ENCODE assay signal across 28 mouse cellular contexts in the genomic region with DNA sequence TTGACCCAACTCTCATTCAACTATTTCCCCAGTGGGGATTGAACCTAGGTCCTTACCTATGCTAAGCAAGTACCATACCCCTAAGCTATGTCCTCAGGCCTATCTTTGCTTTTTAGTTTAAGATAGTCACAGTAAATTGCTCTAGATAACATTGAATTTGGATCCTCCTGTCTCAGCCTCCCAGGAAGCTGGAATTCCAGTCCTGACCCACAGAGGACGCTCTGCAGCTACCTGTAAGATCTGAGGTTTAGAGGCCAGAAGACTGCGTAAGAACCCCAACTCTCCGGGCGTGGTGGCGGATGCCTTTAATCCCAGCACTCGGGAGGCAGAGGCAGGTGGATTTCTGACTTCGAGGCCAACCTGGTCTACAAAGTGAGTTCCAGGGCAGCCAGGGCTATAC. TPM values are rescaled to one million over a fixed set of nuclear protein-coding genes. Genes with fewer than 3 reads are reported as not detected.
DNase-seq lines count a peak whose midpoint lies in the region; ATAC-seq and TF ChIP-seq lines count a peak whose summit lies in the region.
"Had no signal": no experiment of that assay in that cellular context is flagged by ENCODE, and none has a peak within 500 bp of the region (broad histone marks: within the 10 kb centered on the region; RNA-seq: fewer than 3 reads in every experiment).

No protein-coding gene starts in this region.

- no peaks in the 10 kb centered on the region for H3K9me3 ChIP-seq in midbrain, embryonic 11.5 days (ENCODE audit: control insufficient read depth, low read length)
- no peaks in the 10 kb centered on the region for H3K9me3 ChIP-seq in midbrain, embryonic 13.5 days
- no peaks in the 10 kb centered on the region for H3K9me3 ChIP-seq in ES-Bruce4 (replicated peaks; ENCODE audit: control insufficient read depth, insufficient read depth, low read length, poor library complexity, severe bottlenecking)
- H3K9me3 ChIP-seq: forebrain, embryonic 13.5 days; hindbrain, embryonic 12.5 days; limb, embryonic 12.5 days; midbrain, embryonic 15.5 days; neural tube, embryonic 13.5 days had no signal

- no peak overlapping the region for H3K4me2 ChIP-seq in midbrain, embryonic 11.5 days
- no peak overlapping the region for H3K4me2 ChIP-seq in midbrain, embryonic 13.5 days (replicated peaks)
- H3K4me2 ChIP-seq: forebrain, embryonic 13.5 days; heart, embryonic 11.5 days; hindbrain, embryonic 12.5 days; limb, embryonic 12.5 days; liver, embryonic 11.5 days; midbrain, embryonic 15.5 days; neural tube, embryonic 13.5 days had no signal

- no peak overlapping the region for H3K27ac ChIP-seq in midbrain, embryonic 11.5 days (ENCODE audit: low read depth, low read length)
- H3K27ac ChIP-seq in midbrain, embryonic 13.5 days = no peak overlapping the region
- peak overlapping the region; percentile 93 for H3K27ac ChIP-seq in ES-Bruce4 (ENCODE audit: insufficient read depth, low read length)
- H3K27ac ChIP-seq: forebrain, embryonic 13.5 days; hindbrain, embryonic 12.5 days; hindbrain, postnatal 0 days; kidney, postnatal 0 days; left cerebral cortex, adult 2 months; limb, embryonic 12.5 days; macrophage; midbrain, embryonic 15.5 days; neural tube, embryonic 13.5 days had no signal

- 94% methylated on average over 7 of the region's 7 CpGs for WGBS in midbrain, embryonic 11.5 days
- 94% methylated on average over 7 of the region's 7 CpGs for WGBS in midbrain, embryonic 13.5 days

- TF ChIP-seq POLR2A in ES-Bruce4 (IDR thresholded peaks at IDR 0.05; ENCODE audit: insufficient read depth, low read length) = no peak

- H3K4me3 ChIP-seq in midbrain, embryonic 11.5 days (ENCODE audit: low read depth, low read length) = no peak overlapping the region
- H3K4me3 ChIP-seq in midbrain, embryonic 13.5 days (replicated peaks) = no peak overlapping the region
- no peak overlapping the region for H3K4me3 ChIP-seq in ES-Bruce4 (ENCODE audit: low read depth, low read length)
- H3K4me3 ChIP-seq: forebrain, embryonic 13.5 days; hindbrain, embryonic 12.5 days; left cerebral cortex, adult 2 months; limb, embryonic 12.5 days; midbrain, embryonic 15.5 days; neural tube, embryonic 13.5 days had no signal

- no peaks in the 10 kb centered on the region for H3K4me1 ChIP-seq in midbrain, embryonic 11.5 days (ENCODE audit: control insufficient read depth, insufficient read depth, low read length)
- no peaks in the 10 kb centered on the region for H3K4me1 ChIP-seq in midbrain, embryonic 13.5 days (replicated peaks)
- H3K4me1 ChIP-seq in ES-Bruce4 (ENCODE audit: control insufficient read depth, insufficient read depth, low read length) = peaks cover 3% of the 10 kb centered on the region
- H3K4me1 ChIP-seq: forebrain, embryonic 13.5 days; hindbrain, embryonic 12.5 days; midbrain, embryonic 15.5 days; neural tube, embryonic 13.5 days had no signal

- no peaks in the 10 kb centered on the region for H3K36me3 ChIP-seq in midbrain, embryonic 11.5 days (ENCODE audit: control insufficient read depth, insufficient read depth, low read length)
- H3K36me3 ChIP-seq in midbrain, embryonic 13.5 days = no peaks in the 10 kb centered on the region
- no peaks in the 10 kb centered on the region for H3K36me3 ChIP-seq in ES-Bruce4 (ENCODE audit: control insufficient read depth, insufficient read depth, low read length, poor library complexity, severe bottlenecking)
- H3K36me3 ChIP-seq: hindbrain, embryonic 12.5 days; limb, embryonic 12.5 days; midbrain, embryonic 15.5 days; neural tube, embryonic 13.5 days had no signal

- no peak for ATAC-seq in midbrain, embryonic 11.5 days (ENCODE audit: low FRiP score)
- no peak for ATAC-seq in midbrain, embryonic 13.5 days
- ATAC-seq: forebrain, embryonic 13.5 days; hindbrain, postnatal 0 days; midbrain, embryonic 15.5 days had no signal

- DNase-seq in midbrain, embryonic 11.5 days (ENCODE audit: low spot score, missing footprints) = peak; percentile 69
- peak; percentile 55 for DNase-seq in CD4-positive helper T cell, adult 2 months (ENCODE audit: low read depth, low spot score)
- DNase-seq in ZHBTc4 (ENCODE audit: low read depth, low spot score) = peak; percentile 79
- no peak for DNase-seq in layer of hippocampus, adult 9-10 months (ENCODE audit: low spot score)
- no peak for DNase-seq in retina, embryonic 14.5 days (ENCODE audit: low spot score)
- DNase-seq in layer of hippocampus, postnatal 36 days = no peak
- DNase-seq: adrenal gland, adult 8-10 months; cerebellum, adult 8-10 months; cerebellum, postnatal 25 days; gastrocnemius, postnatal 36 days; heart, postnatal 36 days; kidney, adult 8-10 months; layer of hippocampus, adult 9-11 months; lung, adult 2 months; right cerebral cortex, postnatal 14 days had no signal

- TF ChIP-seq EP300 in ES-Bruce4 (IDR thresholded peaks at IDR 0.05; ENCODE audit: insufficient read depth, low read depth, low read length) = no peak

- TF ChIP-seq CTCF in ES-Bruce4 (IDR thresholded peaks at IDR 0.05; ENCODE audit: low read depth, low read length) = peak; percentile 70

- no peak overlapping the region for H3K9ac ChIP-seq in midbrain, embryonic 11.5 days (ENCODE audit: low read length)
- no peak overlapping the region for H3K9ac ChIP-seq in midbrain, embryonic 13.5 days (replicated peaks)
- H3K9ac ChIP-seq in ES-Bruce4 (ENCODE audit: low read depth, poor library complexity, severe bottlenecking) = no peak overlapping the region
- H3K9ac ChIP-seq: forebrain, embryonic 13.5 days; hindbrain, embryonic 12.5 days; limb, embryonic 12.5 days; midbrain, embryonic 15.5 days; neural tube, embryonic 13.5 days had no signal

- no peaks in the 10 kb centered on the region for H3K27me3 ChIP-seq in midbrain, embryonic 11.5 days (ENCODE audit: control insufficient read depth, insufficient read depth, low read length)
- H3K27me3 ChIP-seq in midbrain, embryonic 13.5 days = no peaks in the 10 kb centered on the region
- H3K27me3 ChIP-seq in ES-Bruce4 (ENCODE audit: control insufficient read depth, insufficient read depth, low read length, poor library complexity, severe bottlenecking) = no peaks in the 10 kb centered on the region
- H3K27me3 ChIP-seq: forebrain, embryonic 13.5 days; hindbrain, embryonic 12.5 days; limb, embryonic 12.5 days; midbrain, embryonic 15.5 days; neural tube, embryonic 13.5 days had no signal

RNA-seq across cellular contexts. Expression of a gene that starts 47.1 kb away (rescaled TPM):
- 22.2 and 25.2 TPM in 2 replicates for polyA plus RNA-seq in midbrain, embryonic 11.5 days (2014; fragmentation: Nextera tagmentation; extraction: Ambion mirVana)
- 19.0 and 19.2 TPM in 2 replicates for polyA plus RNA-seq in midbrain, embryonic 13.5 days (2015; fragmentation: Nextera tagmentation; extraction: Ambion mirVana)
- polyA plus RNA-seq in ES-Bruce4 (2011; ENCODE audit: insufficient read depth, insufficient read length, low read depth, missing spikeins) = 73.2 and 86.4 TPM in 2 replicates
- 10 to 100 TPM in 1 of 2 experiments, 1 to 10 TPM in 1; 9.6 to 11.3 TPM for total RNA-seq in layer of hippocampus, postnatal 36 days (2021)

Comparison
In these comparisons a context has a peak if more than half of its experiments do, and no peak if none do; other contexts are left out.
1. DNase-seq: peak in midbrain, embryonic 11.5 days (single experiment), CD4-positive helper T cell, adult 2 months (single experiment) and ZHBTc4 (single experiment); none in layer of hippocampus, adult 9-10 months (single experiment), retina, embryonic 14.5 days (single experiment) and layer of hippocampus, postnatal 36 days (0 of 2).